Mouse (Mus musculus): ENCODE data around the gene Cnbd2.

GRCm38 (mm10) chr2:156422631-156423030 is 110.5 kb downstream of the Cnbd2 start:
- no peak for TF ChIP-seq TAL1 (IDR thresholded peaks at IDR 0.05; ENCODE audit: low read length)
- no peak for TF ChIP-seq GATA1 (IDR thresholded peaks at IDR 0.05; ENCODE audit: low read length)

Measured in erythroblast, embryonic 14.5 days (primary cell).